Mouse (Mus musculus): ENCODE measurements around the gene Havcr1.
"Not testable (repeated sequence)": the region's sequence is repeated elsewhere in the genome, so short reads cannot be mapped to it uniquely, and the experiment has no call there.

The Havcr1 gene

GRCm38 (mm10) chr11:46735076-46735475 is at the start of gene Havcr1:
Havcr1 (plus strand) TSS chr11:46735080.
- not testable (repeated sequence) for DNase-seq (ENCODE audit: low spot score in 2 of 2)

GRCm38 (mm10) chr11:46690136-46690535 is 44.7 kb upstream of the Havcr1 start:
- DNase-seq (ENCODE audit: low spot score in 2 of 2): no peak

GRCm38 (mm10) chr11:46695849-46696248 is 39.0 kb upstream of the Havcr1 start:
- DNase-seq (ENCODE audit: low spot score in 2 of 2): not testable (repeated sequence)

- DNase-seq (ENCODE audit: low spot score in 2 of 2): no peak
Observed at GRCm38 (mm10) chr11:46697433-46698277, 37.2 kb upstream of the Havcr1 start.

- no peak for DNase-seq (ENCODE audit: low spot score in 2 of 2)
Observed at GRCm38 (mm10) chr11:46698278-46698655, 36.6 kb upstream of the Havcr1 start.

GRCm38 (mm10) chr11:46698830-46699229 is 36.0 kb upstream of the Havcr1 start:
- DNase-seq (ENCODE audit: low spot score in 2 of 2): no peak

GRCm38 (mm10) chr11:46706664-46707356 is 28.1 kb upstream of the Havcr1 start, which contains the start of gene Timd2:
Timd2 (minus strand) TSS chr11:46707061.
- DNase-seq (ENCODE audit: low spot score in 2 of 2): no peak

GRCm38 (mm10) chr11:46731541-46732070 is 3.3 kb upstream of the Havcr1 start:
- DNase-seq (ENCODE audit: low spot score in 2 of 2): no peak

GRCm38 (mm10) chr11:46733242-46733789 is 1.6 kb upstream of the Havcr1 start:
- no peak for DNase-seq (ENCODE audit: low spot score in 2 of 2)

- DNase-seq (ENCODE audit: low spot score in 2 of 2): no peak
Observed at GRCm38 (mm10) chr11:46734617-46735016, 263 bp upstream of the Havcr1 start.

- DNase-seq (ENCODE audit: low spot score in 2 of 2): no peak
Observed at GRCm38 (mm10) chr11:46739501-46739900, 4.6 kb downstream of the Havcr1 start.

GRCm38 (mm10) chr11:46740886-46741285 is 6.0 kb downstream of the Havcr1 start:
- DNase-seq (ENCODE audit: low spot score in 2 of 2): no peak

- DNase-seq (ENCODE audit: low spot score in 2 of 2): no peak
Observed at GRCm38 (mm10) chr11:46741716-46742115, 6.8 kb downstream of the Havcr1 start.

- DNase-seq (ENCODE audit: low spot score in 2 of 2): no peak
Observed at GRCm38 (mm10) chr11:46747996-46748395, 13.1 kb downstream of the Havcr1 start.

GRCm38 (mm10) chr11:46753662-46754061 is 18.8 kb downstream of the Havcr1 start:
- no peak for DNase-seq (ENCODE audit: low spot score in 2 of 2)

GRCm38 (mm10) chr11:46754669-46755068 is 19.8 kb downstream of the Havcr1 start:
- no peak for DNase-seq (ENCODE audit: low spot score in 2 of 2)

- not testable (repeated sequence) for DNase-seq (ENCODE audit: low spot score in 2 of 2)
Observed at GRCm38 (mm10) chr11:46755714-46756113, 20.8 kb downstream of the Havcr1 start.

- no peak for DNase-seq (ENCODE audit: low spot score in 2 of 2)
Observed at GRCm38 (mm10) chr11:46776879-46777278, 42.0 kb downstream of the Havcr1 start.

- DNase-seq (ENCODE audit: low spot score in 2 of 2): no peak
Observed at GRCm38 (mm10) chr11:46779811-46780210, 44.9 kb downstream of the Havcr1 start.

GRCm38 (mm10) chr11:46804440-46804839 is 69.6 kb downstream of the Havcr1 start:
- DNase-seq (ENCODE audit: low spot score in 2 of 2): no peak

- no peak for DNase-seq (ENCODE audit: low spot score in 2 of 2)
Observed at GRCm38 (mm10) chr11:46810511-46810910, 75.6 kb downstream of the Havcr1 start, which contains the start of gene Timd4. Timd4 (plus strand) TSS chr11:46810800.

- no peak for DNase-seq (ENCODE audit: low spot score in 2 of 2)
Observed at GRCm38 (mm10) chr11:46817692-46818091, 82.8 kb downstream of the Havcr1 start.

Measured in urinary bladder, postnatal 4 days (tissue).